Mouse (Mus musculus) embryonic fibroblast, embryonic 13.5 days (primary cell): ENCODE results near the gene BC024978.

Experiments used
- CTCF ChIP-seq: IDR thresholded peaks from 2 replicates; pipeline ENCODE4 v1.5.1; 2011; ENCODE audit warnings: mild to moderate bottlenecking, control low read depth, low read length, moderate library complexity, borderline replicate concordance; ENCODE audit not compliant: insufficient read depth
- POLR2A ChIP-seq: IDR thresholded peaks from 2 replicates; pipeline ENCODE4 v1.6.1; 2011; ENCODE audit warnings: low read depth, mild to moderate bottlenecking, control low read depth, low read length, moderate library complexity

DNA sequence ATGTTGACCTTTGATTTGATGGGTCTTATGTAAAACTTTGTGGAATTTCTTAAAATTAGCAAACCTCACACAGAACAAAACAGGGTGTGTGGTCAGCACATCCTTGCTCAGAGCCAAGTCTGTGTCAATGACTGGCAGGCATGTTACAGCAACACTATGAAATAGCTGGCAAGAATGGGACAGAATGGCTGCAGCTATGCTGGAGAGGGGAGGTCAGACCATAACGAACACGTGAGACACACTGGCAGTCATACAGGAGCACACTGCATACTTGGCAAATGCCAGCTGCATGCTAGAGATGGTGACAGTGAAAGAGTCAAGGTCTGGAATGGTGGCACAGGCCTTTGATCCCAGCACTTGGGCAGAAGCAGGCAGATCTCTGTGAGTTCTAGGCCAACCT, 40.1 kb downstream of the BC024978 start:
- peak; percentile 28 for TF ChIP-seq POLR2A
- TF ChIP-seq CTCF = no peak
